Mouse (Mus musculus): Measurements from ENCODE around the gene Abcc12.

Abcc12 gene

GRCm38 (mm10) chr8:86437418-86437817 lies 143.1 kb downstream of the Abcc12 start:
- intact Hi-C loops (cut with DNase I), result no loop called here

Small RNA genes within 50 kb of the gene (microRNA-seq; reads per million reads assigned to microRNA genes)
- gene Gm44348, result 0 reads per million in 2 experiments

All from adrenal gland (tissue).